Mouse (Mus musculus) left cerebral cortex, postnatal 36 days (tissue): ENCODE measurements around the gene Urod. TPM values are rescaled to one million over a fixed set of nuclear protein-coding genes. Genes with fewer than 3 reads are reported as not detected.

ENCODE experiments used
- DNase-seq, 2 experiments: peaks; one replicate each; pipeline ENCODE4 v3.0.0; 2021 to 2022; ENCODE audit warnings: low spot score in 2 of 2, mixed read lengths in 1 of 2
- intact Hi-C: fragments of 180-260 bp; cut with DNase I; formaldehyde crosslinking; loops from one replicate; pipeline ENCODE4 v1.15.1; 2025
- total RNA-seq, 2 experiments: library from RNA; stranded (reverse); gene quantifications; 2 replicates each; pipeline ENCODE4 v1.2.3; 2021

Urod gene
- total RNA-seq, 2 experiments from 2014 or later, result 60.9 to 63.5 TPM

- DNase-seq, result no peak
- intact Hi-C loops, result loop anchor here (5.0 to 10.0 kb wide), 3 partner anchors 123 to 275 kb away; partner anchors contain the start of gene Tesk2
These were observed 5.4 kb upstream of the Urod start for GRCm38 (mm10) chr4:116999513-117000154.

- intact Hi-C loops, result loop anchor here (5.0 to 10.0 kb wide), 2 partner anchors 142 to 271 kb away; partner anchors contain the start of gene Tesk2
- DNase-seq, result no peak
These were observed 1.6 kb upstream of the Urod start for GRCm38 (mm10) chr4:116995798-116996135.

- DNase-seq, result peak; percentile 63
- intact Hi-C loops, result loop anchor here (5.0 to 10.0 kb wide), 2 partner anchors 142 to 270 kb away; partner anchors contain the start of gene Tesk2
These were observed 1.1 kb upstream of the Urod start, which contains the start of gene Hectd3 for GRCm38 (mm10) chr4:116995131-116995797. Gene Hectd3 (plus strand): TSS chr4:116995317.

- intact Hi-C loops, result loop anchor here (1.0 to 10.0 kb wide), 3 partner anchors 115 to 267 kb away; partner anchors contain the start of genes Tesk2 and Zswim5
- DNase-seq, result peak; percentile 74 to 80
These were observed 2.8 kb downstream of the Urod start for GRCm38 (mm10) chr4:116991366-116991765.

- DNase-seq, result no peak
- intact Hi-C loops, result loop anchor here (2.0 to 10.0 kb wide), 2 partner anchors 113 to 265 kb away; partner anchors contain the start of genes Tesk2 and Zswim5
These were observed 4.5 kb downstream of the Urod start for GRCm38 (mm10) chr4:116989731-116990130.

GRCm38 (mm10) chr4:116987122-116987456 lies 7.1 kb downstream of the Urod start:
- DNase-seq, result no peak
- intact Hi-C loops, result no loop called here

GRCm38 (mm10) chr4:116986400-116987121 lies 7.7 kb downstream of the Urod start:
- intact Hi-C loops, result no loop called here
- DNase-seq, result peak; percentile 50 to 55

- intact Hi-C loops, result no loop called here
These were observed 8.5 kb downstream of the Urod start for GRCm38 (mm10) chr4:116985681-116986080.

GRCm38 (mm10) chr4:116976503-116976902 lies 17.7 kb downstream of the Urod start:
- no peak for DNase-seq
- intact Hi-C loops, result no loop called here

More at GRCm38 (mm10) chr4:116985681-116986080, 8.5 kb downstream of the Urod start:
- DNase-seq, result no peak

- no peak for DNase-seq
- intact Hi-C loops, result no loop called here
These were observed 39.3 kb downstream of the Urod start for GRCm38 (mm10) chr4:116954951-116955350.

GRCm38 (mm10) chr4:116951642-116952041 lies 42.6 kb downstream of the Urod start:
- DNase-seq, result no peak
- intact Hi-C loops, result no loop called here

- intact Hi-C loops, result no loop called here
- no peak for DNase-seq
These were observed 50.2 kb downstream of the Urod start for GRCm38 (mm10) chr4:116944055-116944454.

- intact Hi-C loops, result no loop called here
- DNase-seq, result no peak
These were observed 51.5 kb downstream of the Urod start for GRCm38 (mm10) chr4:116942695-116943094.

Other genes starting within 250 kb of the Urod start
- 10 to 100 TPM; 10.7 to 12.1 TPM for gene Toe1, start 186.8 kb downstream of the Urod start, total RNA-seq
- gene Mutyh, start 186.7 kb downstream of the Urod start, total RNA-seq, result 1 to 10 TPM; 1.6 to 3.0 TPM
- 1 to 10 TPM in 1 of 2 experiments, under 1 TPM in 1; 0.72 to 1.1 TPM for gene Hpdl, start 172.7 kb downstream of the Urod start, total RNA-seq
- gene Zswim5, start 117.0 kb downstream of the Urod start, total RNA-seq, result 10 to 100 TPM in 1 of 2 experiments, 1 to 10 TPM in 1; 8.9 to 10.2 TPM
- gene Hectd3, start 904 bp upstream of the Urod start, total RNA-seq, result 10 to 100 TPM; 41.5 to 45.7 TPM
- gene Eif2b3, start 25.0 kb upstream of the Urod start, total RNA-seq, result 10 to 100 TPM; 16.1 to 21.6 TPM
- gene Ptch2, start 101.7 kb upstream of the Urod start, total RNA-seq, result 1 to 10 TPM; 1.4 to 1.9 TPM
- gene Btbd19, start 131.3 kb upstream of the Urod start, total RNA-seq, result 10 to 100 TPM; 12.2 to 12.5 TPM
- not detected for gene Tctex1d4, start 132.4 kb upstream of the Urod start, total RNA-seq
- gene Plk3, start 139.6 kb upstream of the Urod start, total RNA-seq, result 10 to 100 TPM; 12.0 to 13.9 TPM
- gene Rps8, start 161.8 kb upstream of the Urod start, total RNA-seq, result 100 to 1,000 TPM; 465 to 510 TPM
- gene Kif2c, start 188.2 kb upstream of the Urod start, total RNA-seq, result under 1 TPM in 1 of 2 experiments, not detected in 1; 0.54 TPM